Mouse (Mus musculus) hindbrain, embryonic 16.5 days (tissue): ENCODE data around the gene Btrc. TPM values are rescaled to one million over a fixed set of nuclear protein-coding genes. Genes with fewer than 3 reads are reported as not detected.

Experiments
- ATAC-seq: fragments of 200-750 bp; cut with Nextera tagmentation; 2 replicates; pipeline ENCODE4 v1.8.0; 2017; ENCODE audit warnings: moderate TSS enrichment, moderate library complexity
- H3K27ac ChIP-seq: fragments of 300-500 bp; sonication (generic); 2 replicates; pipeline ENCODE4 v1.5.1; 2014; ENCODE audit warnings: low read depth, mild to moderate bottlenecking, control low read depth, low read length, moderate library complexity
- H3K27me3 ChIP-seq: fragments of 300-500 bp; sonication (generic); replicated peaks from 2 replicates; pipeline ENCODE4 v1.6.1; 2014; ENCODE audit warnings: low read length; ENCODE audit not compliant: control insufficient read depth, insufficient read depth
- H3K36me3 ChIP-seq: fragments of 300-500 bp; sonication (generic); 2 replicates; pipeline ENCODE4 v1.6.1; 2014; ENCODE audit warnings: mild to moderate bottlenecking, low read length, moderate library complexity, mixed read lengths; ENCODE audit not compliant: control insufficient read depth, insufficient read depth
- H3K4me1 ChIP-seq: fragments of 300-500 bp; sonication (generic); 2 replicates; pipeline ENCODE4 v1.6.1; 2014; ENCODE audit warnings: low read depth, low read length; ENCODE audit not compliant: control insufficient read depth, insufficient read depth
- H3K4me2 ChIP-seq: fragments of 300-500 bp; sonication (generic); 2 replicates; pipeline ENCODE4 v1.6.1; 2014; ENCODE audit warnings: mild to moderate bottlenecking, low read length, control low read depth, moderate library complexity
- H3K4me3 ChIP-seq: fragments of 300-500 bp; sonication (generic); 2 replicates; pipeline ENCODE4 v1.5.1; 2014; ENCODE audit warnings: mild to moderate bottlenecking, low read length, control low read depth, moderate library complexity
- H3K9ac ChIP-seq: fragments of 300-500 bp; sonication (generic); 2 replicates; pipeline ENCODE4 v1.6.1; 2014; ENCODE audit warnings: low read depth, mild to moderate bottlenecking, control low read depth, low read length, moderate library complexity
- H3K9me3 ChIP-seq: fragments of 300-500 bp; sonication (generic); 2 replicates; pipeline ENCODE4 v1.6.1; 2014; ENCODE audit warnings: mild to moderate bottlenecking, low read length, moderate library complexity; ENCODE audit not compliant: control insufficient read depth
- WGBS: fragments of 180-500 bp; shearing (Covaris S2); extraction: QIAGEN DNeasy Blood & Tissue Kit; methylation state at CpG from one replicate; pipeline ENCODE4 v1.1.7; 2014; 5-methylcytosine and 5-hydroxymethylcytosine counted together
- polyA plus RNA-seq: library from polyadenylated mRNA; unstranded; fragments of >200 nt; fragmentation: Nextera tagmentation; extraction: Ambion mirVana; gene quantifications from 2 replicates; pipeline ENCODE4 v1.2.1, GENCODE M21; 2015

Btrc gene
- polyA plus RNA-seq, 1 experiment from 2014 or later, result 63.4 TPM

GRCm38 (mm10) chr19:45438191-45438590 is 74.7 kb downstream of the Btrc start:
- Histone ChIP-seq H3K4me2 (no peak overlapping the region), H3K4me3 (no peak overlapping the region), H3K4me1 (peaks cover 12% of the 10 kb centered on the region), H3K36me3 (no peaks in the 10 kb centered on the region), H3K9ac (no peak overlapping the region), H3K27ac (no peak overlapping the region), H3K9me3 (no peaks in the 10 kb centered on the region), H3K27me3 (no peaks in the 10 kb centered on the region)
- no peak for ATAC-seq
- WGBS, result 95% methylated on average over 5 of the region's 5 CpGs

DNA sequence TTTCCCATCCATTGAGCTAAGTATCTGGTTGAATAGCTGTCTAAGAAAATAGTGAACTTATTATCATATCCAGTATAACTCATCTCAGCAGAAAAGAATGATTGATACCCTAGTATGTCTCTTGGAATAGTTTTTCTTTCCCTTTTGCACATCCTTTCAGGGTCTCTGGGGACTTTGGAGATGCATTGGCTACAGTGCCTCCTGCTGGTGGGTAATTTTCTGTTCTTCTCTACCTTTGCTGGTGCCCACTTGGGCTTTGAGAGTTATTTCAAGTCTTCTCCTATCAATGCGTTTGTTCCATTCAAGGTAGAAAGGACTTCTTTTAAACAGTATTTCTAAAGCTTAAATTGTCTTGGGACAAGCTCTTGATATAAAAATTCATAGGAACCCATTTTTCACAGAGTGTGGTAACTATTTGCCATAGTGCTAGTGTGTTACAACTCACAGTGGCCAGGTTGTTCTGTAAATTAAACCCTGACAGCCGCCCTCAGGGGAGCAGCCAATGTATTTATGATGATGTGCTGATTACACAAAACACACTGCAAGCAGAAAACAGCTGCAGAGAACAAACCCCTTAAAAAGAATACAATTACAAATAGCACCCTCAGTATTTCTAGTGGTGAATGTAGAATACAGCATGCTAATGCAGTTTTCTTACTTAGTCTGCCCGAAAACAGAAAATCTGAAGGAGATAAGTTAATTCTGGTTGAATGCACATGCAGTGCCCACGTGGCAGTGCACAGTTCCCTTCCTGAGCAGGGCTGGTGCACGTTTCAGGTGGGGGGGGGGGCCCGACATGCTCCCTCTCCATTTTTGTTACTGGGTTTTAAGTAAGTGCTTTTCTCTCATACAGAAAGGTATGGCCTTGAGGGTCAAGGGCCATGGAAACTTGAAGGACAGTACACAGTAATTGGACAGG is 75.7 kb downstream of the Btrc start:
- no peak for ATAC-seq
- Histone ChIP-seq H3K4me1 (peaks cover 12% of the 10 kb centered on the region), H3K27me3 (no peaks in the 10 kb centered on the region), H3K9ac (no peak overlapping the region), H3K27ac (no peak overlapping the region), H3K36me3 (no peaks in the 10 kb centered on the region), H3K4me2 (no peak overlapping the region), H3K4me3 (no peak overlapping the region), H3K9me3 (no peaks in the 10 kb centered on the region)
- WGBS, result 57% methylated on average over 6 of the region's 6 CpGs

DNA sequence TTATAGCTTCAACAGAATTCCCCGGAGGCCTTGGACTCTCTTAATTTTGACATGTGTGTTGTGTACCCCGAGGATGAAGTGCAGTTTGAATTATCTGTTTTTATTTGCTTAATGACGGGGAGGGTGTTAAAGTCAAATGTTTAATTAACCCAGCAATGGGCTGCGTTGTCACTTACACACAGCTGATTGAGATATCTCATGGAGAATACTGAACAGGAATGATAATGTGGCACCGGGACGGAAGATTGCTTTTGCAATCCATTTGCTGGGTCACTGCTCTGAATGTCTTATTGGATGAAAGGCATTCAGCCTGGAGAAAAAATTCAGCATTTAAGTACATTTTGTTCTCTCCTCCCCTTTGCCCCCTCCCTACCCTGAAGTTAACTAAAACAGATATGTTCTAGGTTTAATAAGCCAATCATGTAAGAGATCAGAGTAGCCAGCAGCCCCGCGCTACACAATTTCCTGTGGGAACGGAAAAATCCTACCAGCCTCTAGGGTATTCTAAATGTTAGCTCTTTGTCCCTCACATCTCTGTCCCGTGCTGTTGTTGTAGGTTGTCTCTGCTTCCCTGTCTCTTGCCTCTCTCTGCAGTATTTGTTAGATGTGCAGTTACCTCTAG is 77.1 kb downstream of the Btrc start:
- no peaks in the 10 kb centered on the region for H3K9me3 ChIP-seq
- peaks cover 14% of the 10 kb centered on the region for H3K4me1 ChIP-seq
- no peak overlapping the region for H3K4me2 ChIP-seq
- H3K9ac ChIP-seq, result no peak overlapping the region
- no peaks in the 10 kb centered on the region for H3K36me3 ChIP-seq
- no peaks in the 10 kb centered on the region for H3K27me3 ChIP-seq
- WGBS, result 38% methylated on average over 10 of the region's 10 CpGs
- no peak overlapping the region for H3K27ac ChIP-seq
- ATAC-seq, result 0 out of 2 replicates have a peak, but pooled peaks have one; percentile 34
- H3K4me3 ChIP-seq, result no peak overlapping the region

DNA sequence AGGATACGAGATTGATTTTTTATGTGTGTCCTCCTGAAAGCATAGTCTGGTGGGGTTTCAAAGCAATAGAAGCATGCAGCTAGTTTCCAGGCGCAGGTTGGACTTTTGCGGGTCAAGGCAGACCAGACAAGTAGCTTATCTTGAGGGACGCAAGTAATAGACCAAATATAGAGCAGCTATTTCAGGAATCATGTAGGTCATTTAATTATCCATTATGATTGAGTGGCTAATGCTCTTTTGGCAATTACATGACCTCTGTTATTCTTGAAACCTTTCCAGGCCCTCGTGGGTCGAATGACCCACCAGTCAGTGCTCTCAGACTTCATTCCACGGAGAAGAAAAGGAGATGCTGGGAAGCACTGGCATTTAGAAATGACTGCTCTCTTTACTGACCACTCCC is 78.2 kb downstream of the Btrc start:
- H3K4me1 ChIP-seq, result peaks cover 18% of the 10 kb centered on the region
- H3K4me2 ChIP-seq, result no peak overlapping the region
- no peak overlapping the region for H3K9ac ChIP-seq
- H3K4me3 ChIP-seq, result no peak overlapping the region
- no peaks in the 10 kb centered on the region for H3K9me3 ChIP-seq
- no peak overlapping the region for H3K27ac ChIP-seq
- H3K27me3 ChIP-seq, result no peaks in the 10 kb centered on the region
- WGBS, result 48% methylated on average over 7 of the region's 7 CpGs
- no peaks in the 10 kb centered on the region for H3K36me3 ChIP-seq
- no peak for ATAC-seq

- no peak for ATAC-seq
- no peak overlapping the region for H3K4me2 ChIP-seq
- H3K4me1 ChIP-seq, result peaks cover 20% of the 10 kb centered on the region
- H3K27ac ChIP-seq, result no peak overlapping the region
- 65% methylated on average over 6 of the region's 6 CpGs for WGBS
- H3K9me3 ChIP-seq, result no peaks in the 10 kb centered on the region
- H3K4me3 ChIP-seq, result no peak overlapping the region
- no peaks in the 10 kb centered on the region for H3K36me3 ChIP-seq
- H3K27me3 ChIP-seq, result no peaks in the 10 kb centered on the region
- H3K9ac ChIP-seq, result no peak overlapping the region
These were observed 81.9 kb downstream of the Btrc start for GRCm38 (mm10) chr19:45445253-45445933.

DNA sequence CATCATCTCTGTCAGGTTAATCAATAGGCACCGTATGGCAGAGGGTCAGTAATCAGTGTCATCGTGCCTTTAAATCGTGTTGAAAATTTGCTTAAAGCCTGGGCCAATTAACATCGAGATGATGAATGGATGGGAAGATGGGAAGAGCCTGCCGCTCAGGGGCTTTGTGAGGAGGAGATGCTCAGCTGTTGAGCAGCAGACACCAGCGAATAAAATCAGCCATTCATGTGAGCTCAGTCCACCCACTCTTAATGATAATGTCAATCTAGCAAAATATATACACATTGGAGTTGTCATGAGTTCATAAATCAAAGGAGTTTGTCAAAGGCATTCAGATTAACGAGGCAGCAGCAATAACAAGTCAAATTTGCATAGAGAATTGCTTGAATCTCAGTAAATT is 83.1 kb downstream of the Btrc start:
- H3K27ac ChIP-seq, result peak overlapping the region; percentile 9; the same call in 1 of the 2 replicates
- H3K4me2 ChIP-seq, result no peak overlapping the region; the same call in 1 of the 2 replicates
- peak; percentile 79 for ATAC-seq
- H3K4me3 ChIP-seq, result no peak overlapping the region
- no peak overlapping the region for H3K9ac ChIP-seq
- WGBS, result 32% methylated on average over 7 of the region's 7 CpGs
- no peaks in the 10 kb centered on the region for H3K36me3 ChIP-seq
- H3K27me3 ChIP-seq, result no peaks in the 10 kb centered on the region
- H3K4me1 ChIP-seq, result peaks cover 15% of the 10 kb centered on the region
- no peaks in the 10 kb centered on the region for H3K9me3 ChIP-seq

DNA sequence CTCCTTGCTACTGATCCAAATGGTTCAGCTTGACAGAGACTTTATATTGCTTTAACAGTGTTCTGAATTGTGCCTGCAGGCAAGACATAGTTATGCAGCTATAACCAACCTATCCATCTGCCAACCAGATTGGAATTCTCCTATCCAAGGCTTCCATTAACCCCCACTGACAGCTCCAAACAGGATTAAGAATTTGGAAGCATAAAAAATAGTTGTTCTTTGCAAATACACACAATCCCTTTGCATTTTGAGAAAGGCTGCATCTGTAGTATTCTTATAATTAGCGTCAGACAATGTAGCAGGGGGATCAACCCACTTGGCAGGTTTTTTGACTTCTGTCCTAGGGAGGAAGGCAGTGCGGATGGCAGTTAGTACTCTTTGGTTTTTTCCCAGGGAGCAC is 83.7 kb downstream of the Btrc start:
- Histone ChIP-seq H3K27ac (no peak overlapping the region), H3K4me3 (no peak overlapping the region), H3K9ac (no peak overlapping the region), H3K4me1 (peaks cover 15% of the 10 kb centered on the region), H3K27me3 (no peaks in the 10 kb centered on the region), H3K4me2 (no peak overlapping the region), H3K36me3 (no peaks in the 10 kb centered on the region), H3K9me3 (no peaks in the 10 kb centered on the region)
- ATAC-seq, result no peak
- WGBS, result 46% methylated on average over 2 of the region's 2 CpGs

DNA sequence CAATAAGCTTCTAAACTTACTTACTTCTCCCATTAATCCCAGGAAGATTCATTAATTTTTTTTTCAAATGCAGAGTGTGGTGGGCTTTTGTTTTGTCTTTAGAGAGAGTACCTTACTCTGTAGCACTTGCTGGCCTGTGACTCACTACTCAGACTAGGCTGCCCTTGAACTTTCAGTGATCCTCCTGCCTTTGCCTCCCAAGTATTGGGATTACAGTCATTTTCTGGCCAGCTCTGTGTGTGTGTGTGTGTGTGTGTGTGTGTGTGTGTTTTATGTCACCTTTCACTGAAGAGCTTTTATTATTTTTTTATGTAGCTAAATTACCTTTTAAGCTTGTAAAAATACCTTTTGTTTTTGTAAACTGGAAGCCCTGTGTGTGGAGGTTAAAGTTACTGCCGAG is 84.4 kb downstream of the Btrc start:
- no peaks in the 10 kb centered on the region for H3K36me3 ChIP-seq
- 90% methylated on average over 1 of the region's 1 CpGs for WGBS
- no peak overlapping the region for H3K4me2 ChIP-seq
- H3K9me3 ChIP-seq, result no peaks in the 10 kb centered on the region
- H3K27me3 ChIP-seq, result no peaks in the 10 kb centered on the region
- no peak overlapping the region for H3K4me3 ChIP-seq
- H3K9ac ChIP-seq, result no peak overlapping the region
- H3K27ac ChIP-seq, result no peak overlapping the region
- H3K4me1 ChIP-seq, result peaks cover 15% of the 10 kb centered on the region
- ATAC-seq, result no peak

GRCm38 (mm10) chr19:45454391-45454790 is 90.9 kb downstream of the Btrc start:
- H3K27me3 ChIP-seq, result no peaks in the 10 kb centered on the region
- no peak for ATAC-seq

More at GRCm38 (mm10) chr19:45454391-45454790, 90.9 kb downstream of the Btrc start:
- no peak overlapping the region for H3K27ac ChIP-seq
- H3K36me3 ChIP-seq, result no peaks in the 10 kb centered on the region
- no peak overlapping the region for H3K4me3 ChIP-seq
- H3K9me3 ChIP-seq, result no peaks in the 10 kb centered on the region
- 100% methylated on average over 3 of the region's 3 CpGs for WGBS
- no peaks in the 10 kb centered on the region for H3K4me1 ChIP-seq
- no peak overlapping the region for H3K9ac ChIP-seq
- H3K4me2 ChIP-seq, result no peak overlapping the region
